Mouse (Mus musculus): ENCODE measurements around the gene Slc38a4. TPM values are rescaled to one million over a fixed set of nuclear protein-coding genes. Genes with fewer than 3 reads are reported as not detected.

Gene Slc38a4
- total RNA-seq (2021), result 1 to 10 TPM in 1 of 2 experiments, under 1 TPM in 1; 0.82 to 1.2 TPM
- long read RNA-seq, experiment 1, partial matches to known transcripts, result 1 of 1 reads
- long read RNA-seq, experiment 1, other reads (novel, unspliced or antisense), result 0 of 1 reads
- long read RNA-seq, experiment 2, result 0 reads

- H3K27ac ChIP-seq, result no peak within 1 kb of the TSS
- no peak for DNase-seq (ENCODE audit: low spot score in 2 of 2)
- no peak within 1 kb of the TSS for H3K4me3 ChIP-seq
- no peak for TF ChIP-seq CTCF (conservative IDR thresholded peaks at IDR 0.05)
These were observed at the start of gene Slc38a4 for GRCm38 (mm10) chr15:97055794-97056193. TSS of gene Slc38a4 (minus strand) at chr15:97055956.

- TF ChIP-seq CTCF (conservative IDR thresholded peaks at IDR 0.05), result no peak
- no peak overlapping the region for H3K4me3 ChIP-seq
- DNase-seq (ENCODE audit: low spot score in 2 of 2), result no peak
- H3K27ac ChIP-seq, result no peak overlapping the region
These were observed 49.2 kb upstream of the Slc38a4 start for GRCm38 (mm10) chr15:97104889-97105391.

GRCm38 (mm10) chr15:97104048-97104447 is 48.3 kb upstream of the Slc38a4 start:
- Histone ChIP-seq H3K27ac (no peak overlapping the region), H3K4me3 (no peak overlapping the region)
- no peak for TF ChIP-seq CTCF (conservative IDR thresholded peaks at IDR 0.05)
- DNase-seq (ENCODE audit: low spot score in 2 of 2), result no peak

GRCm38 (mm10) chr15:97102811-97103210 is 47.1 kb upstream of the Slc38a4 start:
- no peak for TF ChIP-seq CTCF (conservative IDR thresholded peaks at IDR 0.05)
- DNase-seq (ENCODE audit: low spot score in 2 of 2), result no peak
- H3K27ac ChIP-seq, result no peak overlapping the region
- no peak overlapping the region for H3K4me3 ChIP-seq

- no peak overlapping the region for H3K4me3 ChIP-seq
- no peak for DNase-seq (ENCODE audit: low spot score in 2 of 2)
- no peak for TF ChIP-seq CTCF (conservative IDR thresholded peaks at IDR 0.05)
These were observed 46.4 kb upstream of the Slc38a4 start for GRCm38 (mm10) chr15:97102181-97102580.

GRCm38 (mm10) chr15:97099101-97099500 is 43.3 kb upstream of the Slc38a4 start:
- TF ChIP-seq CTCF (conservative IDR thresholded peaks at IDR 0.05), result no peak
- no peak for DNase-seq (ENCODE audit: low spot score in 2 of 2)
- H3K4me3 ChIP-seq, result no peak overlapping the region
- no peak overlapping the region for H3K27ac ChIP-seq

More at GRCm38 (mm10) chr15:97102181-97102580, 46.4 kb upstream of the Slc38a4 start:
- no peak overlapping the region for H3K27ac ChIP-seq

GRCm38 (mm10) chr15:97097548-97097947 is 41.8 kb upstream of the Slc38a4 start:
- TF ChIP-seq CTCF (conservative IDR thresholded peaks at IDR 0.05), result no peak
- H3K4me3 ChIP-seq, result no peak overlapping the region
- no peak overlapping the region for H3K27ac ChIP-seq
- DNase-seq (ENCODE audit: low spot score in 2 of 2), result no peak

- no peak for TF ChIP-seq CTCF (conservative IDR thresholded peaks at IDR 0.05)
- Histone ChIP-seq H3K4me3 (no peak overlapping the region), H3K27ac (no peak overlapping the region)
- DNase-seq (ENCODE audit: low spot score in 2 of 2), result no peak
These were observed 33.8 kb upstream of the Slc38a4 start for GRCm38 (mm10) chr15:97089526-97089925.

GRCm38 (mm10) chr15:97085833-97086232 is 30.1 kb upstream of the Slc38a4 start:
- DNase-seq (ENCODE audit: low spot score in 2 of 2), result no peak
- H3K4me3 ChIP-seq, result no peak overlapping the region

GRCm38 (mm10) chr15:97077665-97078064 is 21.9 kb upstream of the Slc38a4 start:
- TF ChIP-seq CTCF (conservative IDR thresholded peaks at IDR 0.05), result no peak
- no peak for DNase-seq (ENCODE audit: low spot score in 2 of 2)
- Histone ChIP-seq H3K4me3 (no peak overlapping the region), H3K27ac (no peak overlapping the region)

More at GRCm38 (mm10) chr15:97085833-97086232, 30.1 kb upstream of the Slc38a4 start:
- TF ChIP-seq CTCF (conservative IDR thresholded peaks at IDR 0.05), result no peak
- H3K27ac ChIP-seq, result no peak overlapping the region

GRCm38 (mm10) chr15:97076092-97076491 is 20.3 kb upstream of the Slc38a4 start:
- DNase-seq (ENCODE audit: low spot score in 2 of 2), result no peak
- H3K27ac ChIP-seq, result no peak overlapping the region
- H3K4me3 ChIP-seq, result no peak overlapping the region
- no peak for TF ChIP-seq CTCF (conservative IDR thresholded peaks at IDR 0.05)

- no peak overlapping the region for H3K4me3 ChIP-seq
- no peak for DNase-seq (ENCODE audit: low spot score in 2 of 2)
- TF ChIP-seq CTCF (conservative IDR thresholded peaks at IDR 0.05), result no peak
- H3K27ac ChIP-seq, result no peak overlapping the region
These were observed 19.5 kb upstream of the Slc38a4 start for GRCm38 (mm10) chr15:97075240-97075639.

- H3K4me3 ChIP-seq, result no peak overlapping the region
- TF ChIP-seq CTCF (conservative IDR thresholded peaks at IDR 0.05), result no peak
- no peak for DNase-seq (ENCODE audit: low spot score in 2 of 2)
- no peak overlapping the region for H3K27ac ChIP-seq
These were observed 17.4 kb upstream of the Slc38a4 start for GRCm38 (mm10) chr15:97072859-97073826.

Data from layer of hippocampus, adult 2 months (tissue).